In genomic region chr14:19823321-19824142, GRCm38 (mm10) we compare ENCODE assay signal across 8 mouse cellular contexts. TPM values are rescaled to one million over a fixed set of nuclear protein-coding genes. Genes with fewer than 3 reads are reported as not detected.
DNase-seq lines count a peak whose midpoint lies in the region; ATAC-seq lines count a peak whose summit lies in the region.

Rtraf (minus strand) TSS chr14:19823824.

- peak within 1 kb of the TSS; percentile 81 for H3K4me2 ChIP-seq in kidney, embryonic 15.5 days

- peaks cover 26% of the 10 kb centered on the region for H3K36me3 ChIP-seq in heart, embryonic 10.5 days
- peaks cover 31% of the 10 kb centered on the region for H3K36me3 ChIP-seq in kidney, embryonic 15.5 days

- H3K27me3 ChIP-seq in heart, embryonic 10.5 days (ENCODE audit: insufficient read depth, poor library complexity, severe bottlenecking) = peaks cover 6% of the 10 kb centered on the region; the same call in 1 of the 2 replicates
- peaks cover 12% of the 10 kb centered on the region; the same call in 1 of the 2 replicates for H3K27me3 ChIP-seq in kidney, embryonic 15.5 days

- peak within 1 kb of the TSS; percentile 96 for H3K9ac ChIP-seq in kidney, embryonic 15.5 days

- H3K4me1 ChIP-seq in heart, embryonic 10.5 days = peaks cover 5% of the 10 kb centered on the region; the same call in 1 of the 2 replicates
- peaks cover 15% of the 10 kb centered on the region for H3K4me1 ChIP-seq in kidney, embryonic 15.5 days

- whole genome bisulfite sequencing in heart, embryonic 10.5 days = under 1% methylated on average over 80 of the region's 80 CpGs
- under 1% methylated on average over 80 of the region's 80 CpGs for WGBS in kidney, embryonic 15.5 days

- peak within 1 kb of the TSS; percentile 99 for H3K4me3 ChIP-seq in heart, embryonic 10.5 days
- peak within 1 kb of the TSS; percentile 98 for H3K4me3 ChIP-seq in kidney, embryonic 15.5 days (replicated peaks)

- peak; percentile 100 for ATAC-seq in erythroblast, adult 5-6 weeks (replicated peaks; ENCODE audit: low FRiP score, poor library complexity, severe bottlenecking)
- peak; percentile 99 for ATAC-seq in kidney, embryonic 15.5 days (replicated peaks; ENCODE audit: low FRiP score)
- peak; percentile 99 for ATAC-seq in monocyte, adult 5-6 weeks (replicated peaks; ENCODE audit: insufficient number of reproducible peaks, low FRiP score, low TSS enrichment, poor library complexity, severe bottlenecking)

- peak; percentile 89 to 90 for DNase-seq in B cell, adult 2 months
- peak; percentile 99 for DNase-seq in brain, adult 2 months (ENCODE audit: low read depth, low spot score)
- DNase-seq in heart, embryonic 10.5 days (ENCODE audit: low spot score) = peak; percentile 96
- DNase-seq in liver = peak; percentile 94
- DNase-seq in spleen, postnatal 4 days (ENCODE audit: low spot score in 2 of 2) = peak; percentile 92 to 97

- no peaks in the 10 kb centered on the region for H3K9me3 ChIP-seq in heart, embryonic 10.5 days
- no peaks in the 10 kb centered on the region for H3K9me3 ChIP-seq in kidney, embryonic 15.5 days (replicated peaks)

- H3K27ac ChIP-seq in heart, embryonic 10.5 days = peak within 1 kb of the TSS; percentile 94
- H3K27ac ChIP-seq in kidney, embryonic 15.5 days = peak within 1 kb of the TSS; percentile 82

RNA-seq across cellular contexts. Expression of gene Rtraf, which starts in this region (rescaled TPM):
- 35.1 and 37.3 TPM in 2 replicates for total RNA-seq in erythroblast, adult 5-6 weeks (2015; ENCODE audit: low replicate concordance)
- total RNA-seq in erythroblast, adult 5-6 weeks (2017; ENCODE audit: low replicate concordance) = 13.5 and 34.0 TPM in 2 replicates
- polyA plus RNA-seq in heart, embryonic 10.5 days (2016; fragmentation: Nextera tagmentation; extraction: Ambion mirVana) = 182 and 196 TPM in 2 replicates
- 211 and 221 TPM in 2 replicates for polyA plus RNA-seq in kidney, embryonic 15.5 days (2015; fragmentation: Nextera tagmentation; extraction: Ambion mirVana)
- 88.9 to 123 TPM (median 101 TPM) in 3 replicates for total RNA-seq in monocyte, adult 5-6 weeks (2017)

Comparison
In these comparisons a context has a peak if more than half of its experiments do, and no peak if none do; other contexts are left out.
1. Peak in every context shown above with its lines: DNase-seq, ATAC-seq, H3K4me3 ChIP-seq and H3K27ac ChIP-seq.